Mouse (Mus musculus) large intestine, adult 2 months (tissue): ENCODE results near the gene Nrxn3. TPM values are rescaled to one million over a fixed set of nuclear protein-coding genes. Genes with fewer than 3 reads are reported as not detected.

ENCODE experiments used
- DNase-seq: peaks from one replicate; pipeline ENCODE4 v3.0.0-alpha.2; 2012; ENCODE audit warnings: low read depth, low spot score
- whole genome bisulfite sequencing: fragments of 180-500 bp; shearing (Covaris S2); methylation state at CpG from one replicate; pipeline ENCODE4 v1.1.7; 2018; 5-methylcytosine and 5-hydroxymethylcytosine counted together
- polyA plus RNA-seq: library from polyadenylated mRNA; depleted of rRNA; stranded (reverse); fragments of >200 nt; gene quantifications from 2 replicates; pipeline ENCODE4 v1.2.3, GENCODE M21; 2012

Nrxn3 gene
- polyA plus RNA-seq, 1 experiment: 0.06 TPM

DNA sequence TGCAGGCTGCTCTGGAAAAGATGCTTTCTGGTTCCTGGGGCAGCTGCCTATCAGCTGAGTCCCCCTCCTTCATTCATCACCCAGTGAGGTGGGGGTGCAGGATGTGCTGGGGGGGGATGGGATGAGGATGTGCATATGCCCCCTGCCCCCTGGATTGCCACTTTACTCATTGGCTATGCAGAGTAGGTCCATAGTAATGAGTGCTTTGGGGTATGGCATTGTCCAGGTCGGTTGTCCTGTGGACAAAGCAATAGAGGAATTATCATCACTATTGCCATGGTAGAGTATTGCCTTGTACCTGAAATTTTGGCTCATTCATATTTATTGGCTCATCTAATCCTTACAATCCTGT lies 79.0 kb downstream of the Nrxn3 start:
- WGBS: 60% methylated on average over 1 of the region's 1 CpGs
- DNase-seq: no peak

DNA sequence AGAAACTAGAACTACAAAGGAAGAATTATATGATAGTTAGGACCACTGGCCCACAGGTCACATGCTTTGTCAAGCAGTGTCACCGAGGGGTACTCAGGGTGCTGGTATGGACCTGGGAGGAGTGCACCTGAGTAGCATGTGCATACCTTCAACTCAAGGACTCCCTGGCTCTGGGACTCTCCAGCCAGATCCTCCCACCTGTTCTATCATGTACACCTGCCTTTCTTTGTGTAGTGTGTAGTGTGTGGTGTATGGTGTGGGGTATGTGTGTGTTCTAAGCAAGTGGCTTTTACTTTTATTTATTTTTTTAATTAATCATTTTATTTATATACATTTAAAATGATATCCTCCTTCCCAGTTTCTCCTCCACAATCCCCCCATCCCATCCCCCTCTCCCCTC lies 86.3 kb downstream of the Nrxn3 start:
- no peak for DNase-seq
- 76% methylated on average over 1 of the region's 1 CpGs for WGBS

DNA sequence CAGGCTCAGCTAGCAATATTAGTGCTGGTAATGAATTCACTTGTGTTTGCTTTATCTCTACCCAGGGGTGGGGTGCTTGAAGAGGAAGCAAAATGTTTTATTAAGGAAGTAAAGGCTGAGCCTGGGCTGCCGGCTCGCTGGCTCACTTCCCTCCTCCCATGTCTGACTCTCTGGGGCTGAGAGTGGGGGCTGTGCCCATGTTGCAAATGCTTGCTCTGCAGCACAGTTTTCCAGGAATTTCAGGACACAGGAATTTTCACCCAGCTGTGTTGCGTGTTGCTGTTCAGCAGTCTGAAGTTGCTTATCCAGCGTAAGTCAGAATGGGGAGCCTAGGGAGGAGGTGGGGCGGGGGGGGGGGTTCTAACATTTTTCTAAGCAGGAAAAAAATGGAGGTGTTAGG lies 89.5 kb downstream of the Nrxn3 start:
- 34% methylated on average over 5 of the region's 5 CpGs for WGBS
- DNase-seq: no peak

DNA sequence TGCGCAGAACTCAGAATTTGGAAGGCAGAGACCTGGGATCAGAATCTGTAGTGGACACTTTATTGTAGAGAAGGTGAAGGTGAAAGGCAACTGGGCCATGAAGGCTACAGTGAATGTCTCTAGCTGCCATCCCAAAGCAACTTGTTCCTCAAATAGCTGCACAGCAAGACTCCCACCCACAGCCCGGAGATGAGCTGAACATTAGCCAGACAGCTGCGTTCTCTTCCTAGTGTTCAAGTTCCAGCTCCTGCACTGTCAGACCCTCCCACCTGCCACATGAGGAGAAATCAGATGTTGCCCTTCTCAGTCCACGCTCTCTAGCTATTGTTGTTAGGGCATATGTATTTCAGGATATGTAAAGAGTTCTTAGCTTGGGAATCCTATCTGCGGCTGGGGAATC lies 94.2 kb downstream of the Nrxn3 start:
- 81% methylated on average over 5 of the region's 5 CpGs for WGBS
- DNase-seq: no peak

DNA sequence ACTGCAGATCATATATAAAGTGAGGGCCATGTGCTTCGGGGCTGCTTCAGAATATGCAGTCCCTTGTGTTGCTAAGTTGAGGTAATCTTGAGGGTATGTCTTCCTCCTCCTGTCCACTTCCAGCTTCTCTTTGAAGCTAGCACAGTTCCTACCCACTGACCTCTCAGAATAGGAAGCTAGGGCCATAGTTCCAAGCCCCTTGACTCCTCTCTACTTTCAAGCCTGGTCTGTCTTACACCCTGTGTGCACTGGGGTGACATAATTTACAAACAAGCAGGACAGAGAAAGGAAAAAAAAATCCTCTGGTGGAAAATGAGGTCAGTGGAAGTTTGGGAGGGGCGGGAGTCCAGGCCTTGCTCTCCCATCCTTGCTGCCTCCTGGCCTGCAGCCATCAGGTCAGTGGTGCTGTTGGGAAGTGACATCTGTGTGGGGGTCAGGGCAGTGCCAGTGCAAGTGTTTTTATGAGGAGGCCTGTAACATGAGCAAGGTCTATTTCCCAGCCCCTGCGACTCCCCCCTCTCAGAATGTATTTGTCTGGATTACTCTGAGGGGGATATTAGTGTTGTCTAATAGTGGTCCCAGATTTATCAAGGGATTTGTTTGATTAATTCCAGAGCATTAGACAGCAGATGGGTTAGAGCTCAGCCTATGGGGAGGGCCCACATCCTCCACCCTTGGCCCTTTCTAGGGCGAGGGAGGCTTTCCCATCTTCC lies 96.1 kb downstream of the Nrxn3 start:
- DNase-seq: no peak
- 62% methylated on average over 4 of the region's 4 CpGs for WGBS

DNA sequence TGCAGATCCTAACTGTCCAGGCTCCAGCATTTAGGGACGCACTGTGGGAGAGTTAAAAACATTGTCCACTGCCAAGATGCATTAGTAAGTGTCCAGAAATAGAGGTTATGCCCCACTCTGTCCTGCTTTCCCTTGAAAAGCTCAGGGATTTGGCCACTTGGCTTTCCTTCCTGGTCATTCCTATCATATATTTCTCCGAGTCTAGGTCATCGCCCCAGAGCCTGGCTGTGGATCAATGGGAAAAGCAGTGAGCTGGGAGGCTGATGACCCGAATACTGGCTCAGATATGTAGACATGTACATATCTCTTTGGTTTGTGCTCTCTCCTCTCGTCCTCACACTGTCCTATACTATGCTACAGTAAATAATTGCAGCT lies 96.6 kb downstream of the Nrxn3 start:
- WGBS: 55% methylated on average over 5 of the region's 5 CpGs
- DNase-seq: no peak

DNA sequence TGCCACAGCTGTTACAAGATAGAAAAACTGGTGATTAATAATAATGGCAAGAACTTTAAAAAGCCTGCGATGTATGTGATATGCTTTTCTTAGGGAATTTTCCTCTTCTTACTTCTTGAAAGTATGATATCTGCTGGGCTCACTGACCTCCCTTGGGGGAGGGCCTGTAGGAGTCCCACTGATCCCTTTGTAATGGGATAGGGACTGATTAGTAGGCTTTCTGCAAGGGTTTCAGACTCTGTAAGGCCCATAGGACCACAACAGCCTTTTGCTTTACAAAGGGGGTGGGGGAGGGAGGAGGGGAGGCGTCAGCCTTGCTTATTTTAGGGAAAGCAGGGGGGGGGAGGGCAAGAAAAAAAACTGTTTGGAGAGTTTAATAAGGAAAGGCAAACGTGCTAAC lies 97.5 kb downstream of the Nrxn3 start:
- DNase-seq: no peak
- 43% methylated on average over 3 of the region's 3 CpGs for WGBS

DNA sequence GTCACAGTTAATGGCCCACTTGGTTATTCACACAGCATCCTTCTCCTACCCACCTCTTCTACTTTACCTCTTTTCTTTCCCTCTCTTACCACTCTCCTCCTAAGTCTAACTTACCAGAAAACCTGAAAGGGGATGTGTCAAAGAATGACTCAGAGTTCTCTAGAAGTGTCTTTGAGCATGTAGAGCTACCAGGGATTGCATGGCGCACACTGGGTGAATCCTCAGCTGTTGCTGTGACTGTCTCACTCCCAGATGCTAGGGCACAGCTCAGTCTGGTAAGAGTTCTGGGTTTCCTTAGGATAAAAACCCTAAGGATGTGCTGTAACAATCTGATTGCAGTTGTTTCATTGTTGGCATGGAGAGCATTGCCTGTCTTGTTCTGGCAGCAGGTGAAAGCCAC lies 108.2 kb downstream of the Nrxn3 start:
- no peak for DNase-seq
- 80% methylated on average over 1 of the region's 1 CpGs for WGBS

DNA sequence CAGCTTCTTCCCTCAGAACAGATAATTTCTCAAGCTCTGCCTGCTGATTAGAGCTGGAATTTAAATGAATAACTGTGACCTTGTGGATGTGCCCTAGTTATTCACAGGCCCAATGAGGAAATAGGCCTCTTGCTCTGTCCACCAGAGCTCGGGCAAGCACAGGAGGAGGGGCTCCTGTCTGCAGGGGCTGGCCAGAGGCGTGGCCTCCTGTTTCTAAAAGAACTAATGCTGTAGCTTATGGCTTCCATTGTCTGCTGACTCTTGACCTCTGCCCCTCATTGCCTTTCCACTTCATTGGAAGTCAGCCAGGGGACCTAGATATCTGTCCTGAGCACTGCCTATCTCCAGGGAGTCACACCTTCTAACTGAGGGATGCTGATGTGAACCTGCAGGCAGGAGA lies 113.1 kb downstream of the Nrxn3 start:
- WGBS: 15% methylated on average over 2 of the region's 2 CpGs
- DNase-seq: no peak

DNA sequence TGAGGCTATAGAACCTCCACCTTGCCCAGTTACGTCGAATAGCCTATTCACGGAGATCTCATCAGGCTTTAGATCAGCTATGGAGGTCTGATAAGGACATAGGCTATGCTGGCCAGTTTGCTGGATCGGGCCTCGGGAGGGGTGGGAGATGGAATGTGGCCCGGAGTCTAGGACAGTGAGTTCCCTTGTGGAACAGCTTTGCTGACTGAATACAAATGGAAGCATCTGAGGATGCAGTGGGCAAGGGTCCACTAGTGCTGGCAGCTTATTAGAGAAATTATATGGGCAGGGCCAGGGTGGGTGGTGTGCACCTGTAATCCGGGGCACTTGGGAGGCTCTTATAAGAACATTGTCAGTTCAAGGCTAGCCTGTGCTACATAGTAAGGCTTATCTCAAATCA lies 117.0 kb downstream of the Nrxn3 start:
- no peak for DNase-seq
- 88% methylated on average over 7 of the region's 7 CpGs for WGBS

DNA sequence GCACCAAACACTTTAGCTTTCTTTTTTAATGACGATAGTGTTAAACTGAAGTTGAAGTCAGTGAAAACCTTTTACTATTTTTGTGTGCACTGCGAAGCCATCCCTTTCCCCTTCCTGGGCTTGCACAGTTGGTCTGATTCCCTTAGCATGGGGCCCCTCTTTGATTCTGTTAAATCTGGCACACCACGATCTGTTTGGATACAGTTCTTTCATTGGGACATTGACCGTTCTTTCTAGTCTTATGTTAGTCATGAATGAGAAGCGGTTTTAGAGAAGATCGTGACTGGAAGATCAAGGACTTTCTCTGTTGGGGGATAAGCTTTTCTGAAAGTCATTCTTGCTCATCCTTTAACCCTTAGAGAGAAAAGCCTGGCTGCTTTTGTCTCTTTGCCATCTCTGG lies 118.7 kb downstream of the Nrxn3 start:
- WGBS: 86% methylated on average over 6 of the region's 6 CpGs

DNA sequence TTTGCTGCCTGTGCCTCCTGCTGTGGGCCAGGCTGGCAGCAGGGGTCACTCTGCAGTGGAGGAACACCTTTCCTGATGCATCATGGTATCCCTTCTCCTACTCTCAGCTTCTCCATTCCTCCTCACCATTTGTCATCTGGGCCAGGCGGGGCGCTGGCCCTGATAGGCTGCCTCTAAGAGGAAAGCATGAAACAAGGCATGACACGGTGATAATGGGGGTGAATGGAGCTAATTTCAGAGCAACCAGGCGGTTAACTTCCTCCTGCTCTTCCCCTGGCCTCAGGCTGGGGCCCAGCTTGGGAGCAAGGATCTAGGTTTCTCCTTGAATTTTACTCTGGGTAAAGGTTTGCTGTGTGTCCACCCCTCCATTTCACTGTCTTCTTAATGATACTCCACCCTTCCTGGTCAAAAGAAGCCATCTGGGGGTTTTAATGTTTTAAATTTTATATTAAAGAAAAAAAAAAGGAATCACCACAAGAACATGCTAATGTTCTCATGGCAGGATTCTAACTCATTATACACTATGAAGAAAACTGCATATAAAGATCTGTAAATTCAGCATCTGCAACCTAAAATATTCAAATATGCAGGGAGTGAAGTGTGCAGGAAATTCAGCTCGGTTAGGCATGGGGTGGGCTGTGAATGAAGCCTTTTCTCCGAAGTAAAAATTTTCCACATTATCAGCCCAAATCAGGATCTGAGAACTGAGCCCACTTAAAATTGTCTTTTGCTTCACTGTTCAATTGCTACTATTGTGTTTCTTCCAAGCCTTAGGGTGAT lies 127.9 kb downstream of the Nrxn3 start:
- 52% methylated on average over 6 of the region's 6 CpGs for WGBS

More for the DNA sequence above, 118.7 kb downstream of the Nrxn3 start:
- DNase-seq: no peak

DNA sequence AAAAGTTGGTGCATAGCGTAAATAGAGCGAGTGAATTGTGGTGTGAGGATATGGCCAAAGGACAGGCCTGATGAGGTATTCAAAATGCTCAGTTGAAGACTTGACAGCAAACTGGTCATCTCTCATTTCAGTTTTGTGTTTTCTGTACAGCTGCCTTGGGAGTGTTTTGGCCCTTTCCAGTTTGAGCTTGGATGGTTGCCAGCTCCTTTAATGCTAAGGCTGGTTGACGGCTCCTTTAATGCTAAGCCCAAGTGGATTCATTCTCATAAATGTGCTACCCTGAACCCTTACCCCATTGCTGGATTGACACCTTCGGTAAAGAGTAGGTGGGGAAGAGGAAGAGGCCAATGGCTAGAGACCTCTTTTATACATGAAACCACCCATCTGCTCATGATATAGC lies 131.4 kb downstream of the Nrxn3 start:
- DNase-seq: no peak
- 72% methylated on average over 4 of the region's 4 CpGs for WGBS

More for the DNA sequence above, 127.9 kb downstream of the Nrxn3 start:
- no peak for DNase-seq

DNA sequence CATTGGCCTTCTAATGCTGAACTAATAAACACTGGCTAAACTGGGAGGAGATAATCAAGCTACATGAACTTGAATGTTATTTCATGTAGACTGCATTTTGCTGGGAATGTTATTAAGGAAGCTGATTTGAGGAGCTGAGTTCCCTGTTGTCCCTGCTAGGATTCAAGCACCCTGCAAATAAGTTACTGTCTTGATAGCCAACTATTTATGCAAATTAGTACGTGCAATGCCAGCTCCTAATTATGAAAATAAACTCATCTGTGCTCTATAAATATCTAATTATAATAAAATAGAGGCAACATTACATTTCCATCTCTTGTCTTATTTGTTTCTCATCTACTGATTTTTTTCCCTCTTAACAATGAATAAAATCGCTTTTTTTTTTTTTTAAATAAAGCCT lies 135.0 kb downstream of the Nrxn3 start:
- 75% methylated on average over 2 of the region's 2 CpGs for WGBS
- DNase-seq: no peak

DNA sequence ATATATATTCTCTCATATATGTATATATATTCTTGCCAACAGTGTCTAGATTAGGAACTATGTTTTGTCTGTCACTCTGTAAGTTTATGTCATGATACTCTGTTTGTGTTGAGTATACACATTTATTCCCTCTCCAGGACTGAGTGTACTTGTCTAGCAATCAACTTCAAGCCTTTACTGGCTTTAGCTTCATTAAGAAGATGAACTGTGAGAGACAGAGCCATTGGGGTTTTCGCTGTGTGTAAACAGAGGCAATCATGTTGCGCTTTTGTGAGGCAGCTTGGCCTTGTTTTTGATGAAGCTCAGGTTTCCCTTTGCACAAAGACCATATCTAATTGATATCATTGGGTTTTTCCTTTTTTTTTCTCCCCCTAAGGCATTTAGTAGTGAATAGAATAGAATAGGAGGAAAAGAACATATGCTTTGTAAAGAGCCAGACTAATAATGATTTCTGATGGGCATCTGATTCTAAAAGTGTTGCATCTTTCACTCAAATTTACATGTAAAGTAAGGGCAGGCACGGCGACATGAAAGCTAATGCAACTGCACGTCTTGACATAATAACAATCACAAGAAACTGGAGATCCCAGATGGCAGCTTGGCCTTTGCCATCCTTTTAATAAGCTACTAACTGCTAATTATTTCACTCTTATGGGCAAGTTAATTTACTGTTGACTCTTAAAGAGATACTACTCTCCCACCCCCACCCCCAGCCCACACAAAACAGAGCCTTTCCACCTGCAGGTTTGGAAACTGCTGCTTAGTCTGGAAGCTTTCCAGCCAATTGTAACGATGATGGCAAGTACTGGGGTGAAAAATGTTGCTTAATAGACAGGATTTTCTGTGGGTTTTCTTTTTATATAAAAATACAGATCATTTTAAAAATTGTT lies 137.0 kb downstream of the Nrxn3 start:
- DNase-seq: no peak
- 76% methylated on average over 6 of the region's 6 CpGs for WGBS

DNA sequence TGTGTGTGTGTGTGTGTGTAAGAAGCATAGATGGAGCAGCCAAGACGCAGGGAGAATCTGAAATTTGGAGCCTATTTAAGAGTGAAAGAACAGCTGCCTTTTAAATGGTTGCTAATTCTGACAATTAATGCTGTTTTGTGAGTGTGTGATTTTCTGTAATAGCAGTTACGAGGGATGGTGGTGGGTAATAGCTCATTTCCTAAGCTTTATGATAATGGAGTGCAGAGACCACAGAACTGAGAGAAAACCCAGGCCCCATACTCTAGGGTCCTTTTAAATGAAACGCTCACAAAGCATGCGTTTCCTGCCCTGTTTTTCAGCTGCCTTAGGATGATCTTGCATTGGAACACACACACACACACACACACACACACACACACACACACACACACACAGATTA lies 137.7 kb downstream of the Nrxn3 start:
- WGBS: 51% methylated on average over 4 of the region's 4 CpGs
- no peak for DNase-seq

DNA sequence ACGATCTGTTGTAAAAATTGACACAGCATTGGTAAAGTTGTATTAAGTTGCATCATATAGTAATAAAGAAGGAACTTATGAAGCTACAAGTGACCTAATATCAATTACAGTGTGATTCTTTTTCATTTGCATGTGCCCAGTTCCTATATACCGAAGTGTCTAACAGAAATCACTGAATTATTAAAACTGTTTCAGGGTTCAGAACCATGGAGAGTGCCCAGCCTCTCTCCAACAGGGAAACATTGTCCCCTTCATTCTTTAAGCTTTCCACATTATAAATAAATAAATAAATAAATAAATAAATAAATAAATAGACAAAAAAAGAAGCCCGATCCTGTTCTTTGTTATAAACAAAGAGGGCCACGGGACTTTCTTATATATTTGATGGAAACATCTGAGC lies 140.4 kb downstream of the Nrxn3 start:
- WGBS: 71% methylated on average over 4 of the region's 4 CpGs
- no peak for DNase-seq

DNA sequence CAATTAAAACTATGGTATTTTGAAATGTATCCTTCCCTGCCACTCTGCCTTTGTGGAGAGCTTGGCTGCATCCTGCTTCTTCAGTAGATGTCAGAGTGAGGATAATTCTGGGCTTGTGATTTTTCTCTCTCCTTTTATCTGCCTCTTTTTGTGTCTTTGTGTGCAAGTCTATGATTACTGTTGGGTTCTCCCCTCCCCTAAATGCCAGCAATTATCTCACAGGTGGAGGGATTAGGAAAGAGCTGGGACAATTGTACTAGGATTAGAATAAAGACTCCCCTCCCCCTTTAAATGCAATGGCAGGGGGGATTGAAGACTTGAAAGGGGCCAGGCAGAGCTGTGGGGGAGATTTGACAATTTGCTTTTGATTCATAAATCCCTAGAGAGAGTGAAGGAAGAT lies 145.6 kb downstream of the Nrxn3 start:
- DNase-seq: no peak

DNA sequence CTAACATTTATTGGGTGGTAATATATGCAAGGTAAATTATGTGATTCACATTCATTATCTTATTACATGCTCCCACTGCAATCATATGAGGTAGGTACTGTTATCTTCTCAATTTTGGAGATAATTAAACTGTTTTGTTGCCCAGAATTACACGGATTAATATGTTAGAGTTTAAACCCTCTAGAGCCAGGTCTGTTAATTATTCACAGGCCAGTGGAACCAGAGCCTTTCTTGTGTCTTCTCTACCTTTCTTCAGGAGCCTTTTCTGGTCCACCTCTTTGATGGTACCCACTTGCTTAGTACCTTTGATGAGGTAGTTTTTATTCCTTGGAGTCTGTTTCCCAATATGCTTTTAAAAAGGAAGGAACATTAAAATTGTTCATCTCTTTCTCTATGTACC lies 174.7 kb downstream of the Nrxn3 start:
- DNase-seq: no peak
- 21% methylated on average over 1 of the region's 1 CpGs for WGBS

DNA sequence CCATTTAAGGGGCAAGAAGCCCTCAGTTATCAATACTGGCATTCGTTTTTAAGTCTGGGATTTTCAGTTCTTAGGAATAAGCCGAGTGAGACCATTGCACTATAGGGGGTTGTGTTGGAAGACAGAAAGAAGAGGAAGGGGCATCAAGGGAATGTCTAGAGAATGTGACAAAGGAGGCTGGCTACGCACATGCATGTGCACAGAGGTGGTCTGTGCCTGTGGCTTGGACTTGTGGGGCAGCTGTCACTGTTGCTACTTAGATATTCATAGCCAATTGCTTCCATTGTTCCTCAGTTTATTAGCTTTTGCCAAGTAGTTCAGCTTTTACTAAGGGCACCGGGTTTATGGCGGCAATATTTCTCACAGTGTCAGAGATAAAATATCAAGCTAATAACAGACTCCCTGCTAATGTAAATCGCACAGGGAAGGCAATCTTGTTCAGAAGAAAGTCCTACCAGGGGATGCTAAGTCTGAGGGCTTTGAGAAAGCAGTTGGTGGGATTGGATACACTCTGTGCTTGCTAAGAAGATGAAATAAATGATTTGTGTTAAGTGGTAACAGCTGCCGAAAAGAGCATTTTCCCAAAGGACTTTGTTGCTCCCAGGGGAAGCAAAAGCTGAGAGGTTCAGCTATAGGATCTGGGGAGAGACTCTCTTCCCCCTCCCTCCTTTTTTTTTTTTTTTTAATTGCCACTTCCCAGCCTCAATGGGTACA lies 177.5 kb downstream of the Nrxn3 start:
- DNase-seq: no peak
- WGBS: 47% methylated on average over 7 of the region's 7 CpGs
